Mouse (Mus musculus): Measurements from ENCODE around the gene Nr5a2. TPM values are rescaled to one million over a fixed set of nuclear protein-coding genes. Genes with fewer than 3 reads are reported as not detected.

The Nr5a2 gene
- 0.21 TPM for polyA plus RNA-seq (2021)

DNA sequence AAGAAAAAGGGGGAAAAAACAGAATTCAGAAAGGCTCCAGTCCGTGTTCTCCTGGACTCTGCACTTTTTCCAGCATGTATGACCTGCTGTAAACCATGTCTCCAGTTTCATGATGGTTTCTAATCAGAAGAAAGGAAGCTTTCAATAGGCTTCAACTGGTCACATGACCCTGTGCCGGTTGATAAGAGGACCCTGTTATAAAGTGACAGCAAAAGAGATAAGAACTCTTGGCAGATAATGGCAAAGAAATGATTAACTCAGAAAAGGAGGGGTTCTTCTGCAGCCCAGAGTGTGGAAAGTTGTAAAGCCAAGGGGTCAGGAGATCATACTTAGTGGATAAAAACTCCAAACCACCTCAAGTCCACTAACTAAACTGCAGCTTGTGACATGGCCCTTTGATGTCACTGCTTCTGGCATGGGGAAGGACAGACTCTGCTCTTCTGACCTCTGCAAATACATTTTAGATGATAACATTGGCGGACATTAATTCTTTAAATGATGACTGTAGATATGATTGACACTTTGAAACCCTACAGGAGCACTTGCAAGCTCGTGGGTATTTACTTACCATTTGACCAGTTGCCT is at the start of gene Nr5a2:
TSS of gene Nr5a2 (minus strand) at position 21 of the 585 bp plus-strand sequence.
- ChIA-PET CTCF (no interaction called here), POLR2A (no interaction called here)

DNA sequence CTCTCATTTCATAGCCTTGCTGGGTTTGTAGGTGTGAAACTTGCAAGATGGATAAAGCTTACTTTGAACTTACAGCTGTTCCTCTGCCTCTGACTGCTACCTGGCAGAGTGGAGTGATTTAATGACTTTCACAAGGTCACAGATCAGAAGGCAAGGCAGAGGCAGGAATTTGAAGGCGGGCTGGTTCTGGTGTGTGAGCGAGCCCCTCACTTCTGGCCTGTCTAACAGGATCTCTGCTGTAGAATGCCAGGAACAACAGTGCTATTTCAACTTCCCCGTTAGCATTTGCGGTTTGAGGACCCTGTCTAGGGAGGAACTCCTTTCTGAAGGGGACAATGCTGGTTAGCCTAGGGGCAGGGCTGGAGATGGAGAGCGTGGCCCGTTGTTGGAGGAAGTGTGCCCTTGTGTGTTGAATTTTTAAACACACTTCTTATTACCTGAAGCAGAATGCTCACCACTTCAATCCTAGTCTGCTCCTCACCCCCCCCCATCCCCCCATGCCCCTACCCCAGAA is 48.5 kb upstream of the Nr5a2 start:
- no peak for ATAC-seq
- ChIA-PET POLR2A (no interaction called here), CTCF (no interaction called here)
- DNase-seq (ENCODE audit: low read depth, low spot score): no peak
- in situ Hi-C loops (cut with MboI; ENCODE audit: low pct_unique_long_range_greater_than_20kb): no loop called here
- TF ChIP-seq CTCF (IDR thresholded peaks at IDR 0.05): no peak
- no peaks in the 10 kb centered on the region for H3K27me3 ChIP-seq

More for the DNA sequence above, at the start of gene Nr5a2:
- in situ Hi-C loops (cut with MboI; ENCODE audit: low pct_unique_long_range_greater_than_20kb): no loop called here
- TF ChIP-seq CTCF (IDR thresholded peaks at IDR 0.05): no peak
- H3K27me3 ChIP-seq: peaks cover 13% of the 10 kb centered on the region
- no peak for ATAC-seq
- no peak for DNase-seq (ENCODE audit: low read depth, low spot score)

DNA sequence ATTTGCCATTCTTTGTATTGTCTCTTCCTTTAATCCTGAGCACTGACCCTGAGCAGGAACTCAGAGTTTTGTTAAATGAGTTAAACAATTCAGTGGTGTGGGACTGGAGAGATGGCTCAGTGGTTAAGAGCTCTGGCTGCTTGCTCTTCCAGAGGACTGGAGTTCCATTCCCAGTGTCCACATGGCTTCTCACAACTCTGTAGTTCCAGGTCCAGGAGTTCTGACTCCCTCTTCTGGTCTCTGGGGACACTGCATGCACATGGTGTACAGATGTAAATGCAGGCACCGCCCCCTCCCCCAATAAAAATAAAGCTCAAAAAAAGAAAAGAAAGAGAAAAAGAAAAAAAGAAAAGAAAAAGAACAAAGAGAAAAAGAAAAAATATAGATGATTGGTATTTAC is 43.6 kb upstream of the Nr5a2 start:
- H3K27me3 ChIP-seq: no peaks in the 10 kb centered on the region
- in situ Hi-C loops (cut with MboI; ENCODE audit: low pct_unique_long_range_greater_than_20kb): no loop called here
- CTCF ChIA-PET: no interaction called here
- TF ChIP-seq CTCF (IDR thresholded peaks at IDR 0.05): peak; percentile 25
- ATAC-seq: no peak
- POLR2A ChIA-PET: no interaction called here
- no peak for DNase-seq (ENCODE audit: low read depth, low spot score)

DNA sequence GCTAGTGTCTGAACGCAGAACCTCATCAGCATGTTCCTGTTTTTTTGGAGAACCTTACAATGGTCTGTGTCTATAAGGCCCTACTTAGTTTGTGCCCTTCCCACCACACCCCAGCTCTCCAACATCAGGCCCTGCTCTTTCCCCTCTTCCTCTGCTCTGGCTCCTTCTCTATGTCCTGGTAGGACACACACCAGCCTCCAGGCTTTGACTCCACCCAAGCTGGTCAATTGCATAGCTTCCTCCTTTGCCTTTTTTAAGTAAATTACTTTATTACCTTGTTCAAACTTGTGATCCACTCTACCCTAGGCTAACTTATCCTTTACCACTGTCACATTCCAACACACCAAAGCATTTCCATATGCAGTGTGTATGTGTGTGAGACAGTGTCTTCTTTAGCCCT is 42.9 kb upstream of the Nr5a2 start:
- in situ Hi-C loops (cut with MboI; ENCODE audit: low pct_unique_long_range_greater_than_20kb): no loop called here
- TF ChIP-seq CTCF (IDR thresholded peaks at IDR 0.05): no peak
- POLR2A ChIA-PET: no interaction called here
- CTCF ChIA-PET: no interaction called here
- H3K27me3 ChIP-seq: no peaks in the 10 kb centered on the region
- ATAC-seq (no peak), DNase-seq (ENCODE audit: low read depth, low spot score) (no peak)

DNA sequence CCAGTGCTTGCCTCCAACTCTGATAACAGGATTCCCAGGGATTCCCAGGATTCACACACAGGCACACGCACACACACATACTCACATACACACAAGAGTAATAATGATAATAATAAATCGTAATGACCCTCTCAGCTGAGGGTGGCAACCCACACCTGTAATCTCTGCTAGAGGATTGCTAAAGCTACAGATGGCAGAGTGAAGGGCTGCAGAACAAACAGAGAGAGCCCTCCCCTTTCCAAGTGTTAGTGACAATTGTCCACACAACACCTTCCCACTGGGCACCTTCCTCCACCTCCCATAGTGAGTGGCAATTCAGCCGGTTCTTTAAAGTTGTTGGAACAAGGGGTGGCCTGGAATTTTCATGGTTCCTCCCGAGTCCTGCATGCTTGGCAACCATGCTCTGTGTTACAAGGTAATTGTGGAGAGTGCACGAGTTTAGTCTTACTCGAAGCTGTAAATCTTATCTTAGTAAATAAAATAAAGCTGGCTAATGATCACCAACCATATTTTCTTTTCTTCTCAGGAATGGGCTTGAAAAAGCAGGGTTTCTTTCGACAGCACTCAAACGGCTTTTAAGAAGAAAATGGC is 31.6 kb upstream of the Nr5a2 start:
- TF ChIP-seq CTCF (IDR thresholded peaks at IDR 0.05): no peak
- ATAC-seq: no peak
- POLR2A ChIA-PET: no interaction called here
- CTCF ChIA-PET: no interaction called here
- in situ Hi-C loops (cut with MboI; ENCODE audit: low pct_unique_long_range_greater_than_20kb): no loop called here
- DNase-seq (ENCODE audit: low read depth, low spot score): no peak
- no peaks in the 10 kb centered on the region for H3K27me3 ChIP-seq

DNA sequence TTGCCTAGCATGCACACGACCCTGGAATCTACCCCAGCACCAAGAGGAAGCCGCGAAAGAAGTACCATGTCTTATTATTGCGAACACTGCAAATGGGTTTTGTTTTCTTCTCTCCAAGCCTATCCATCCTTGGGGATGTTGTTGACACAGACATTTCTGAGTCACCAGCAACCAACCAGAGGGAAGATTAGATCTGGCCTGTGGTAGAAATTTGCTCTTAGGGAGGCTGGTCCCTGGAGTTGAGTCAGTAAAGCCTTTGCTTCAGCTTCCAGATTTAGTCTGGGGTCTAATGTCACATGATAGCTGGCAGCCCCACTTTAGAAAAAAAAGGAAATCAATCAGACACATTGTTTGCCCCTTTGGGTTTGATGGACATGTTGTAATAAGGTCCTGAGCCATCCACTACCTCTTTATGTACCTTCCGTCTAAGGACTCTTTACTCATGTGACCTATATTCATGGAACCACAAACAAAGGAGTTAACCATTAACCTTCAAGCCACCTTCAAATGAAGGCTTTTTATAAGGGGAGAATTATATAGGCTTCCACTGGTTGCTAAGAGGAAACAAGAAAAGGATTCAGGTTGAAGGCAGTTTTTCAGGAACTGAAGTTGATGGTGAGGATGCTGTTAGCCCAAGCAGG is 20.1 kb upstream of the Nr5a2 start:
- in situ Hi-C loops (cut with MboI; ENCODE audit: low pct_unique_long_range_greater_than_20kb): no loop called here
- DNase-seq (ENCODE audit: low read depth, low spot score) (no peak), ATAC-seq (no peak)
- H3K27me3 ChIP-seq: no peaks in the 10 kb centered on the region
- no peak for TF ChIP-seq CTCF (IDR thresholded peaks at IDR 0.05)
- POLR2A ChIA-PET: no interaction called here
- CTCF ChIA-PET: no interaction called here

DNA sequence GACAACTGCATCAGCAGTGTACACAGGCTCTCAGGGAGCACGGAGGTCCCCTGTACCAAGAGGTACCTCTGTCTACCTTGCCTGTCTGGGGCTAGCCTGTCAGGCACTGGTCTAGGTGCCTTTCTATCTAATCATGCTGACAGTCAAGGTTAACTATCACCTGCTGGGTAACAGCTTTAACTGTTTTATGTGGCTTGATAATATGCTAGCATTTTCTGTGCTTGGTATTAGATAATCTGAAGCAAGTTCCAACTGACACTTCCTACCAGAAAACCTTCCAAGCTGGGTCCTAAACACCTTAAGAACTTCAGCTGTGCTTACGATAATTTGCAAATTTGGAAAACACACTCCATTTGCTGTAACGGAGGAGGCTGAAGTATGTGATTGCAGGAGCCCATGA is 17.6 kb upstream of the Nr5a2 start:
- ChIA-PET POLR2A (no interaction called here), CTCF (no interaction called here)
- TF ChIP-seq CTCF (IDR thresholded peaks at IDR 0.05): no peak

DNA sequence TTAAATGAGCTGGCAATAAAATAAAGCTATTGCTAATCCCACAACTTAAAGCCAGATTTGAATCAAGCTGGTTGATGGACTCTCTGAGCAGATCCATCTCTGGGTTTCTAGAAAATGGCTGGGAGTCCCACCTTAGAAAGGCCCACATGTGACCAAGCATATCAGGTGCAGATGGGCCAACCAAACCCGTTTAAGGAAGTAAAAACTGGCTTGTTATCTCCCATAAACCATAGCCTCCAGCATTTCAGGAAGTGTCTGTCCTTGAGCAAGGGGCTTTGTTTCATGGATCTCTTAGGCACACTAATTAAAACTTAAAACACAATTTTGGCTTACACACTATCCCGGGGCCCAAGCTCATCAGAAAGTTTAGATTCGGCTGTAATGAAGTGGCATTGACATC is 13.8 kb upstream of the Nr5a2 start:
- no peak for DNase-seq (ENCODE audit: low read depth, low spot score)
- in situ Hi-C loops (cut with MboI; ENCODE audit: low pct_unique_long_range_greater_than_20kb): no loop called here
- POLR2A ChIA-PET: interaction anchor here (0.5 kb wide), 1 partner anchor 181 kb away, joined by 3 read pairs; no protein-coding TSS in a partner anchor
- CTCF ChIA-PET: no interaction called here
- H3K27me3 ChIP-seq: no peaks in the 10 kb centered on the region
- TF ChIP-seq CTCF (IDR thresholded peaks at IDR 0.05): no peak
- ATAC-seq: no peak

More for the DNA sequence above, 17.6 kb upstream of the Nr5a2 start:
- ATAC-seq (no peak), DNase-seq (ENCODE audit: low read depth, low spot score) (no peak)
- no peaks in the 10 kb centered on the region for H3K27me3 ChIP-seq
- in situ Hi-C loops (cut with MboI; ENCODE audit: low pct_unique_long_range_greater_than_20kb): no loop called here

DNA sequence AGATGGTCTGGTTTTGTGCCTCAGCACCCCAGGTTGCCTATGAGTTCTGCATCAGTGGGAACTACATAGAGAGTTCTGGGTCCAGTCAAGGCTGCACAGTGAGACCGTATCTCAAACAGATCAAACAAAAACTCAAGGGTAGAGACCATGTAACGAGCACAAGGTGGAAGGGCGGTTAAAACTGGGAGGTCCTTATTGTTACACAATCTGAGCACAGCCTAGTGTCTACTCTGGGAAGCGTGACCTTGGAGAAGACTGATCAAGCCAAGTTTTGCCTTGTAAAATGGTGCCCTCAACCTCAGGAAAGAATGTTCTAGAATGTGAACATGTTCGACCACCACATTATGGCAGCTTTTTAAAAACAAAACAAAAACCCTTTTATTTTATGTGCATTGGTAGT is 12.8 kb upstream of the Nr5a2 start:
- POLR2A ChIA-PET: no interaction called here
- no peak for TF ChIP-seq CTCF (IDR thresholded peaks at IDR 0.05)
- no peak for DNase-seq (ENCODE audit: low read depth, low spot score)
- ATAC-seq: no peak
- CTCF ChIA-PET: interaction anchor here (1.5 kb wide), 1 partner anchor 25 kb away, joined by 3 read pairs; no protein-coding TSS in a partner anchor
- H3K27me3 ChIP-seq: no peaks in the 10 kb centered on the region
- in situ Hi-C loops (cut with MboI; ENCODE audit: low pct_unique_long_range_greater_than_20kb): no loop called here

DNA sequence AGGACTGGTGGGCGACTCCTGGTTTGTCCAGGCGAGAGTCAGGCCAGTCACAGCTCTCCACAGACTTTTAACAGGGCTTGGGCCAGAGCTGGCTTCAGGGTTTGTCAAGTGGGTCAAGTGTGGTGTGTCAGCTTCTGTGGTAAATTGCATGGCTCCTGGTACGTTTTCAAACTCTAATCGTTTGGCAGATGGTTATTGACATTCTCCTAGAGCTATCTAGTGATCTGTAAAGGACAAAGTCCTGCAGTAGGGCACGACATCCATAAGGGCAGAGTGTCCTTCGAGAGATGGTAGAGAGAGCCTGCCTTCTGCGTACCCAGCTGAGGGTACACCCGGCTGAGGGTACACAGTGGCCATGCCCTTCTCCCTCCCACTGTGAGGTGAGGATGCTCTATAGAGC is 10.7 kb upstream of the Nr5a2 start:
- TF ChIP-seq CTCF (IDR thresholded peaks at IDR 0.05): no peak
- H3K27me3 ChIP-seq: no peaks in the 10 kb centered on the region
- DNase-seq (ENCODE audit: low read depth, low spot score) (no peak), ATAC-seq (no peak)
- in situ Hi-C loops (cut with MboI; ENCODE audit: low pct_unique_long_range_greater_than_20kb): no loop called here
- CTCF ChIA-PET: no interaction called here
- POLR2A ChIA-PET: no interaction called here

DNA sequence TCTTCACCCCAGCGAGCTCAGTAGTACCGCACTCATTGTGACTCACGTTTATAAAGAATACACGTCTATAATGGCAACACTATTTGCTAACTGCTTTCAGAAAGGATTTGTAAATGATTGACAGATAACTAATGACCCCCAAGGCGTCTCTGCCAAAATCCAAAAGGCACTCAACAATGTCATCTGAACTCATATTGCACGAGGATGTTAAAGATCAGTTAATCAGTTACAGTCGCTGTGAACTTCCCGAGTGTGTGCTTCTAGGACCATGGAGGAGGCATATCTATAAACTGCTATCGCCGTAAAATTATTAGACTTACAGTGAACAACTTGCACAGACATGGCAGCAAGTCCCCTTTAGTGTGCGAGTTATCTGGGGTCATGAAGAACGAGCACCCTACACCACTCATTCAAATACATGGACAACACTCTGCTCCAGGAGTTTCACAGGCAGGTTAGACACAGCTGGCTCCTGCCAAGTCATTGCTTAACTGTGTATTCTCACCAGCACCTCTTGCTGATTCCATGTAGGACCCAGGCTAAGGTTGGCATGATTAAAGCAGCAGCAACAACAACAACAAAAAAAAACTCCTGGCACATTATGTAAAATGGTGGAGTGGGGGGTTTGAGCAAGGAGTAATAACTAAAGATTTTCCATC is 6.6 kb upstream of the Nr5a2 start:
- POLR2A ChIA-PET: no interaction called here
- no peaks in the 10 kb centered on the region for H3K27me3 ChIP-seq
- TF ChIP-seq CTCF (IDR thresholded peaks at IDR 0.05): no peak
- in situ Hi-C loops (cut with MboI; ENCODE audit: low pct_unique_long_range_greater_than_20kb): no loop called here
- ATAC-seq (peak; percentile 32), DNase-seq (ENCODE audit: low read depth, low spot score) (no peak)
- CTCF ChIA-PET: no interaction called here

Data from Patski (cell line).